Mouse (Mus musculus): ENCODE results near the gene Ttc28.

DNA sequence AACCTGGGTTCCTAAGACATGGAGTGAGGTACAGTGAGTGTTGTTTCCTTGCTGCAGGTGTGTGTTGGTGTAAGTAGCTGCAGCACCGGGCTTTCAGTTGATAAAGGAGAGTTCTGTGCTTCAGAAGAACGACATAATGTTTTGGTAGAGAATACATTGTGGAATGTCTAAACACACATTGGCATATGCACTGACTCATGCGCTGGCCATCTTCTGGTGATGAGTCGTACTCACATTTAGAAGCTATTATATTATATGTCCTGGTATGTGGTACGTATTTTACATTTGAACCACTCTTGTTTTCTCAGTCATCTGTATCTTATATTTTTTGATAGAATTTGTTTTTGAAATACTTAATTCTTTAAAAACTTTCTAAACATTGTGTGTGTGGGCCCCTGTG lies 46.2 kb downstream of the Ttc28 start:
- TF ChIP-seq CTCF (IDR thresholded peaks at IDR 0.05; ENCODE audit: control insufficient read depth, insufficient read depth, low read length) (no peak), POLR2A (IDR thresholded peaks at IDR 0.05; ENCODE audit: borderline replicate concordance, control insufficient read depth, low read depth, low read length) (no peak)
